Mouse (Mus musculus): ENCODE data around the gene Ube2j2. TPM values are rescaled to one million over a fixed set of nuclear protein-coding genes. Genes with fewer than 3 reads are reported as not detected.
A peak's percentile ranks its signal among the peaks of the same experiment; 100 is the strongest.

Ube2j2 gene
- polyA plus RNA-seq, 1 experiment from 2014 or later, result 107 TPM

DNA sequence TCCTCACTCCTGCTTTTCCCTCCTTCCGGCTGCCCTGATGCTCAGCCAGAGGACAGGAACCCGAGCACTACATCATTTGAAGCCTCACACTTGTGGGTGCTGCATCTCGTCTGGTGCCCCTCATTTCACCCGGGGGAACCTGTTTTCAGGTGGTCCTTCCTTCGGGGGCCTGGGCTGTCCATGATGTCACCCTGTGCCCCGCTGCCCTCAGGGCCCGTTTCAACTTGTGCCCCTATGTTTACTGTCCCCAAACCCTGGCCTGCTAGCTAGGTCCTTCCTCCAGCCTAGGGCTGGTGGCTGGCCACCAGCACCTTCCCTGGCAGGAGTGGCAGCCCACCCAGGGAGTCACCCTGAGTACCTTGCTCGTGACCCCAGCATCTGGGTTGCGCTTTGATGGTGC is 37.5 kb upstream of the Ube2j2 start:
- H3K27ac ChIP-seq, result no peak overlapping the region
- no peak overlapping the region for H3K4me2 ChIP-seq
- H3K9me3 ChIP-seq, result no peaks in the 10 kb centered on the region
- 0 out of 2 replicates have a peak, but pooled peaks cover 1% of the 10 kb centered on the region for H3K4me1 ChIP-seq
- no peak overlapping the region for H3K4me3 ChIP-seq
- no peaks in the 10 kb centered on the region for H3K27me3 ChIP-seq
- H3K36me3 ChIP-seq, result peaks cover 31% of the 10 kb centered on the region
- no peak overlapping the region for H3K9ac ChIP-seq
- no peak for ATAC-seq (ENCODE audit: borderline replicate concordance, extremely low read depth, low FRiP score, low TSS enrichment)
- 79% methylated on average over 9 of the region's 9 CpGs for WGBS

DNA sequence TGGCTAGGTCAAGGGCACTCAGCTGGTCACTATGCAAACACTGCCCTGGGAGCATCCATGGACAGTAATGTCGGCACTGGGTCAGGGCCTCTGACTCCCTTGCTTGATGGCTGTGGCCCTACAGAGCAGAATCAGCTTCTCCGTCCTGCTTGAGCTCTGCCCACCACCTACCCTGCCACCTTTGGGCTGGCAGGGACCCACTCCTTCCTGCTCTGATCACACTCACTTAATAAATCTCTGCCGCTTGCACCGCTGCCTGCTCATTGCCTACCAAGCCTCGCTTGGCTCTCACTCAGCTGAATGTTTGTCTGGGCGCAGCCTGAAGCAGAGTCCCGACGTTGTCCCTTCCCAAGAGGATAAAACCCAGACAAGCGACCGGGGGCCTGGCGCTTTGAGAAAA is 36.6 kb upstream of the Ube2j2 start:
- WGBS, result 56% methylated on average over 11 of the region's 11 CpGs
- H3K27ac ChIP-seq, result no peak overlapping the region

DNA sequence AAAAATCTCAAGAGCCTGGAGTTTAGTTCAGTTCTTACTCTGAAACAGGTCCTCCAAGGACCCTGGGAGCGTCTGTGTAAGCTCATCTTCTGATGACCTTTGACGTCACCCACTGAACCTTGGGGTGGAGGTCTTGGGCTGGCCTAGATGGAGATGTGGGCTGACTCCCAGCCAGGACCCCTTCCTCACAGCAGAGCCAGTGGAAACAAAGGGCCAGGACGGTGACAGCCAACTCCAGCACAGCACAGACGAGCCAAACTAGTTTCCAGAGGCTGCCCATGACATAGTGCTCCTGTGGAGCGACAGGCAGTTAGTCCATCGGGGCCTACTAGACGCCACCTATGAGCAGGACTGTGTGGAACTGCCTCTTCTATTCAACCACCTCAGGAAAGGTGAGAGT is 35.4 kb upstream of the Ube2j2 start:
- Histone ChIP-seq H3K4me2 (no peak overlapping the region), H3K4me3 (no peak overlapping the region), H3K9me3 (no peaks in the 10 kb centered on the region), H3K9ac (no peak overlapping the region), H3K27me3 (no peaks in the 10 kb centered on the region), H3K36me3 (peaks cover 19% of the 10 kb centered on the region), H3K27ac (no peak overlapping the region), H3K4me1 (no peaks in the 10 kb centered on the region)
- 65% methylated on average over 7 of the region's 7 CpGs for WGBS
- no peak for ATAC-seq (ENCODE audit: borderline replicate concordance, extremely low read depth, low FRiP score, low TSS enrichment)

More for the DNA sequence above, 36.6 kb upstream of the Ube2j2 start:
- H3K4me3 ChIP-seq, result no peak overlapping the region
- no peaks in the 10 kb centered on the region for H3K9me3 ChIP-seq
- no peak overlapping the region for H3K4me2 ChIP-seq
- no peak overlapping the region for H3K9ac ChIP-seq
- H3K27me3 ChIP-seq, result no peaks in the 10 kb centered on the region
- H3K4me1 ChIP-seq, result no peaks in the 10 kb centered on the region
- ATAC-seq (ENCODE audit: borderline replicate concordance, extremely low read depth, low FRiP score, low TSS enrichment), result no peak
- H3K36me3 ChIP-seq, result peaks cover 28% of the 10 kb centered on the region

DNA sequence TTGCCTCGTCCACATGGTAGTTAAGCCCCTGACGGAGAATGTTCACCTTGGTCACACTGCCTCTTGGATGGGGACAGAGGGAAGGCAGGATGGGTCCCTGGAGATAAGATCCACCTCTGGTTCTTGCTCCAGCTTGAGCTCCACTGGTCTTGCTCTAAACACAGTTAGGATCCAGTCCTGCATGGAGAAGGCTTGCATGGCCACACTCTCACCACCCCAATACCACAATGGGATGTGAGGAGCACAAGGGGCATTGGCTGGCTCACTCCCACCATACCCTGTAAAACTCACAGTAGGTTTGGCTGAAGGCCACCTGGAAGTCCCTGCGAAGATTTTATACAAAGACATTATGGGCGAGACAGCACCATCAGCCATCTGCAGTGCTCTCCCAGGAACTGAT is 34.9 kb upstream of the Ube2j2 start:
- H3K27ac ChIP-seq, result no peak overlapping the region
- H3K9me3 ChIP-seq, result no peaks in the 10 kb centered on the region
- no peaks in the 10 kb centered on the region for H3K27me3 ChIP-seq
- no peaks in the 10 kb centered on the region for H3K4me1 ChIP-seq
- WGBS, result 89% methylated on average over 4 of the region's 4 CpGs
- H3K36me3 ChIP-seq, result peaks cover 16% of the 10 kb centered on the region
- H3K9ac ChIP-seq, result no peak overlapping the region
- ATAC-seq (ENCODE audit: borderline replicate concordance, extremely low read depth, low FRiP score, low TSS enrichment), result no peak
- no peak overlapping the region for H3K4me3 ChIP-seq
- no peak overlapping the region for H3K4me2 ChIP-seq

DNA sequence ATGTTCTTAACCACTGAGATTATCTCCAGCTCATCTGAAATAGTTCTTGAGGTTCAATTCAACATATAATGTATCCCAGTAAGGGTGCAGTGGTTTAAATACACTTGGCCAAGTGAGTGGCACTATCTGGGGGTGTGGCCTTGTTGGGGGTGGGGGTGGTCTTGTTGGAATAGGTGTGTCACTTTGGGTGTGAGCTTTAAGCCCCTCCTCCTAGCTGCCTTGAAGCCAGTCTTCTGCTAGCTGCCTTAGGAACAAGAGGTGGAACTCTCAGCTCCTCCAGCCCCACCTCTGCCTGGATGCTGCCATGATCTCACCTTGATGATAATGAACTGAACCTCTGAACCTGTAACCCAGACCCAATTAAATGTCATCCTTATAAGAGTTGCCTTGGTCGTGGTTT is 11.6 kb upstream of the Ube2j2 start:
- no peak overlapping the region for H3K9ac ChIP-seq
- no peaks in the 10 kb centered on the region for H3K9me3 ChIP-seq
- no peak overlapping the region for H3K27ac ChIP-seq
- no peak overlapping the region for H3K4me2 ChIP-seq
- no peak overlapping the region for H3K4me3 ChIP-seq
- no peaks in the 10 kb centered on the region for H3K4me1 ChIP-seq
- H3K27me3 ChIP-seq, result no peaks in the 10 kb centered on the region
- WGBS, result 63% methylated on average over 1 of the region's 1 CpGs
- ATAC-seq (ENCODE audit: borderline replicate concordance, extremely low read depth, low FRiP score, low TSS enrichment), result no peak
- no peaks in the 10 kb centered on the region for H3K36me3 ChIP-seq

DNA sequence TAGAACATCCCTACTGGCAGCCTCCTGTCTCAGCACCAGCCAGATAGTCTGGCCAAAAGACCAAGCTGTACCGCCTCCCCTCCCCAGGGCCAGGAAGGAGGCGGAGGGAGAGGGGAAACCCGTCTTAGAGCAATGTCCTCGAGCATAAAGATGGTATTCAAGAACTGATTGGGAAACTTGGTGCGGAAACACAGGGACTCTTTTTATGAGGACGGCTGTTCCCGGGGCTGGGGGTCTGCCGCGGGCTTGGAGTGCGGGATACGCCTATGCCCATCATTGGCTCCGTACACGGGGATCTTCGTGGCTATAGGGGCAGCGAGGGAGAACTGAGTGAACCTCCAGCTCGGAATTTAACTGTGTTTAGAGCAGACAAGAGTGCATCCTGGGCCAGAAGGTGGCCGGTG is 580 bp upstream of the Ube2j2 start:
- Histone ChIP-seq H3K36me3 (peaks cover 7% of the 10 kb centered on the region), H3K9me3 (no peaks in the 10 kb centered on the region), H3K4me2 (peak overlapping the region; percentile 94), H3K27me3 (no peaks in the 10 kb centered on the region), H3K9ac (peak overlapping the region; percentile 75), H3K27ac (peak overlapping the region; percentile 89), H3K4me1 (peaks cover 23% of the 10 kb centered on the region), H3K4me3 (peak overlapping the region; percentile 98)
- under 1% methylated on average over 17 of the region's 17 CpGs for whole genome bisulfite sequencing
- peak; percentile 36 for ATAC-seq (ENCODE audit: borderline replicate concordance, extremely low read depth, low FRiP score, low TSS enrichment)

DNA sequence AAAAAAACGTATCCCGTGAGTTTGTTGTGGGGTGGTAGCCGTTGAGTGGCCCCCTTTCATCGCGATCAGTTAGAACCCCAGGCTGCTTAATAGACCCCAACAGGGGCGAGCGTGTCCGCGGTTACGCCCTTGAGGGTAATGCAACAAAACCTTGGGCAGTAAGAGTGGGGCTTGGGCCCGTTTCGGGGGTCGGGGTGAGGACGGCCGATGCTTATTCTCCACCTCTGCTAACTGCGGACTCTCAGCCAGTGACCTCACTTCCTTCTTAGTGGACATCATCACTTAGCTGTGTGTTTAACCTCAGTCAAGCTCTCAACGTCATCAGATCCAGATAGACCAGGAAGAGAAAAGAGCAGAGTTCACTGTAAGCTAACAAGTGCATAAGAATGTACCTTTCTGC is 640 bp downstream of the Ube2j2 start:
- Histone ChIP-seq H3K4me2 (peak overlapping the region; percentile 94), H3K36me3 (peaks cover 17% of the 10 kb centered on the region), H3K4me1 (peaks cover 23% of the 10 kb centered on the region), H3K4me3 (peak overlapping the region; percentile 98), H3K9me3 (no peaks in the 10 kb centered on the region), H3K9ac (peak overlapping the region; percentile 75), H3K27ac (peak overlapping the region; percentile 48), H3K27me3 (no peaks in the 10 kb centered on the region)
- ATAC-seq (ENCODE audit: borderline replicate concordance, extremely low read depth, low FRiP score, low TSS enrichment), result no peak
- WGBS, result under 1% methylated on average over 17 of the region's 17 CpGs

DNA sequence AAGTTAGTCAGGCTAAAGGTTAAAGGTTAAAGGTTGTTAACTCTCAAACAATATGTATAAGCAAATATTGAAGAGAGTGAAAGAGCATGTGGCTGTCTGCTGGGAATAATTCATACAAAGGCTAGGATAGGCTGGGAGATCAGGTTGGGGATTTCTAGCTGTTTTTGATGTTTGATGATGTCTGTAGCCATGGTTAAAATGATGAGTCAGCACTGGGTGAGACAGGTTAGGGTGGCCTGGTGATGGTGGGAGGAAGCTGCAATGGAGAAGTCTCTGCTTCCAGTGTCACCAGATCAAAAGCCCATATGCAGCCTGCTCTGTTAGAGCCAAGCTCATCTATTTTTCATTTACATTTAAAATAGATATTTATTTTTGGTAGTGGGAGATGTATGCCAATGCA is 3.5 kb downstream of the Ube2j2 start:
- Histone ChIP-seq H3K27me3 (no peaks in the 10 kb centered on the region), H3K4me1 (peaks cover 23% of the 10 kb centered on the region), H3K9me3 (no peaks in the 10 kb centered on the region), H3K27ac (no peak overlapping the region), H3K36me3 (peaks cover 45% of the 10 kb centered on the region), H3K9ac (no peak overlapping the region), H3K4me2 (no peak overlapping the region), H3K4me3 (no peak overlapping the region)
- no peak for ATAC-seq (ENCODE audit: borderline replicate concordance, extremely low read depth, low FRiP score, low TSS enrichment)

DNA sequence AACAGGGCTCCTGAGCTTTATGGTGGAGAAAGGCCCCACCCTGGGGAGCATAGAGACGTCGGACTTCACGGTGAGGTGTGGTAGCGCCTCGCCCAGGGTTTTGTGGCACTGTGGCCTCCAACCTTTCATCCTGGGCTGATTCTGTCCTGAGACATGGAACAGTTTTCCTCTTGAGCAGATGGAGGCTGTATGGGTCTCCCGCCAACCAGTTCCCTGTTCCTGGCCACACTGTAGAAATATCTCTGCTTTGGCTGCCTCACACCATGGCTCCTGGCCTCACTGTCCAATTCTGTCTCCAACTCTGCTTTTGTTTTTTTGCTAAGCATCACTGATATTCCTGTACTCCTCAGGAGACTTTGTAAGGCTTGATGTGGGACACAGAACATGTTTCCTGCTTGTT is 11.9 kb downstream of the Ube2j2 start:
- Histone ChIP-seq H3K9ac (no peak overlapping the region), H3K9me3 (no peaks in the 10 kb centered on the region), H3K27me3 (no peaks in the 10 kb centered on the region), H3K4me3 (no peak overlapping the region), H3K36me3 (peaks cover 81% of the 10 kb centered on the region), H3K4me1 (0 out of 2 replicates have a peak, but pooled peaks cover 3% of the 10 kb centered on the region), H3K27ac (no peak overlapping the region), H3K4me2 (no peak overlapping the region)
- 97% methylated on average over 6 of the region's 6 CpGs for WGBS
- ATAC-seq (ENCODE audit: borderline replicate concordance, extremely low read depth, low FRiP score, low TSS enrichment), result no peak

DNA sequence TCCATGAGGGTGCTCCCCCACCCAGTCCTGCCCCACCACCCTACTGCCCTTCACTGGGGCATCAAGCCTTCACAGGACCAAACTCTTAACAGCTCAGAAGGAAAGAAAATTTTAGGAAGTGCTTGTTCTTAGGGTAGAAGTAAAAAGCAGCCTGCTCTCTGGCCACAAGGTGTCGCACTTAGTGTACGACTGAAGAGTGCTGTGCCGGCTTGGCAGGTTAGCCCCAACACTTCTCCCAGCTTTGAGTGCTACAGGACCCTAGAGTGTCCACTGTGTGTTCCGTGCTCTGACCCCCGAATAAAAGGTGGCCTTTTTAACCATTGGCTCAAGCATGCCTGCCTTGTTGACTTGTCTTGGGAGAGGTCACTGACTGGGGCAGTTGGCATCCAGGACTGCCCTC is 15.6 kb downstream of the Ube2j2 start:
- Histone ChIP-seq H3K27ac (no peak overlapping the region), H3K36me3 (peaks cover 44% of the 10 kb centered on the region), H3K4me1 (peaks cover 21% of the 10 kb centered on the region), H3K9ac (no peak overlapping the region), H3K4me3 (no peak overlapping the region), H3K4me2 (no peak overlapping the region), H3K27me3 (no peaks in the 10 kb centered on the region), H3K9me3 (no peaks in the 10 kb centered on the region)
- 7% methylated on average over 5 of the region's 5 CpGs for WGBS
- no peak; the same call in 1 of the 2 replicates for ATAC-seq (ENCODE audit: borderline replicate concordance, extremely low read depth, low FRiP score, low TSS enrichment)

DNA sequence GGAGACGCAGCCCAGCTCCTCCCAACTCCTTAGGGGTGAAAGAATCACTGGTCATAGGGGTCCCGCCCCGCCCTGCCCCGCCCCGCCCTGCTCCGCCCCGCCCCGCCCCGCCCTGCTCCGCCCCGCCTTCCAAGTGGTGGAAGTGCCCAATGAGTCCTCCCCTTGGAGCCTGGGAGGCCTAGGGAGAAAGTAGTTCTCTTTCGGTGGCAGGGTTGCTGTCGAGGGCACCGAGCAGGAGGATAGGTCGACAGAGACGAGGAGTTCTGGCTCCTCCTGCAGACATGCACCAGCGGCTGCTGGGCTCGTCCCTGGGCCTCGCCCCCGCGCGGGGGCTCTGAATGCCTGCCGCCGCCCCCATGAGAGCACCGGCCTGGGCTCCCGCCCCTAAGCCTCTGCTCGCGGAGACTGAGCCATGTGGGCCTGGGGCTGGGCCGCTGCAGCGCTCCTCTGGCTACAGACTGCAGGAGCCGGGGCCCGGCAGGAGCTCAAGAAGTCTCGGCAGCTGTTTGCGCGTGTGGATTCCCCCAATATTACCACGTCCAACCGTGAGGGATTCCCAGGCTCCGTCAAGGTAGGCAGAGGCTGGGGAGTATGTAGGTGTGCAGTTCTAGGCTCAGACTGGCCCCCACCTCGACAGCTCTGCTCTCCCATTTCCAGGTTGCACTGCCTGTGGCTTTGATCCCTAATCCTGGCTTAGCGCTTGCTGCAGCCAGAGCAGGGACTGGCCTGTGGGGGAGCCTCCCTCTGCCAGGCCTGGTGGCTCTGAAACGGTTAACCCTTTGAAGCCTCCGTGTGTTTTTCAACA is 18.7 kb downstream of the Ube2j2 start, which contains the start of gene C1qtnf12:
TSS of gene C1qtnf12 (plus strand) at position 152 of the 805 bp plus-strand sequence.
- H3K36me3 ChIP-seq, result peaks cover 32% of the 10 kb centered on the region
- no peaks in the 10 kb centered on the region for H3K27me3 ChIP-seq
- peak within 1 kb of the TSS; percentile 53 for H3K9ac ChIP-seq
- peaks cover 21% of the 10 kb centered on the region for H3K4me1 ChIP-seq
- peak within 1 kb of the TSS; percentile 18 for H3K27ac ChIP-seq
- H3K9me3 ChIP-seq, result no peaks in the 10 kb centered on the region
- peak; percentile 86 for ATAC-seq (ENCODE audit: borderline replicate concordance, extremely low read depth, low FRiP score, low TSS enrichment)
- H3K4me3 ChIP-seq, result peak within 1 kb of the TSS; percentile 49
- peak within 1 kb of the TSS; percentile 83 for H3K4me2 ChIP-seq
- WGBS, result under 1% methylated on average over 39 of the region's 42 CpGs

DNA sequence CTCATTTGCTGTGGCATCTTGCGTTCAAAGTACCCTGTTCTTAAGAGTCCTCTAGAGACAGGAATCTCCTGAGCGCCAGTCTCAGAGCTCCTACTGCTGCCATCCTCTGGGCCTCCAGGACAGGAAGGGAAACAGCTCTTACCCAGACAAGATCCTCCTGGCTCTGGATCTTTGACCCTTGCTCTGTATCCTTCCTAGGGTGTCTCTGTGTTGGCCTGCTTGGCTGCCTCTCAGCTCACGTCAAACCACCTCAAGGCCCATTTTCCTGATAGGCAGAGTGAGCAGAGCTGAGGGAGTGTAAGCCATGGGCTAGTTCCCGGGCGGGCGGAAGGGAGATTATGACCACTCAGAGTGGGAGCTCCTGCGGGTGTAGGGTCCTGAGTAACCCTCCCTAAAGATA is 19.5 kb downstream of the Ube2j2 start:
- Histone ChIP-seq H3K27ac (no peak overlapping the region), H3K4me1 (peaks cover 21% of the 10 kb centered on the region), H3K36me3 (peaks cover 24% of the 10 kb centered on the region; the same call in 1 of the 2 replicates), H3K4me3 (peak overlapping the region; percentile 49), H3K9ac (peak overlapping the region; percentile 53), H3K27me3 (no peaks in the 10 kb centered on the region), H3K4me2 (peak overlapping the region; percentile 83), H3K9me3 (no peaks in the 10 kb centered on the region)
- 60% methylated on average over 7 of the region's 7 CpGs for WGBS
- no peak for ATAC-seq (ENCODE audit: borderline replicate concordance, extremely low read depth, low FRiP score, low TSS enrichment)

Measured in lung, embryonic 15.5 days (tissue).